Mouse (Mus musculus) G1E (cell line): ENCODE measurements around the gene B4galt7. TPM values are rescaled to one million over a fixed set of nuclear protein-coding genes. Genes with fewer than 3 reads are reported as not detected.

ENCODE experiments used
- ATAC-seq: 2 replicates; pipeline ENCODE4 v1.8.0; 2016; ENCODE audit warnings: mild to moderate bottlenecking; ENCODE audit not compliant: insufficient number of reproducible peaks, poor library complexity, low FRiP score, severe bottlenecking; ENCODE audit errors: extremely low read depth
- DNase-seq: peaks from one replicate; pipeline ENCODE4 v3.0.0; 2012; ENCODE audit warnings: low spot score
- H3K27me3 ChIP-seq: 2 replicates; pipeline ENCODE4 v1.6.1; 2012; ENCODE audit warnings: mild to moderate bottlenecking, low read length, inconsistent platforms; ENCODE audit not compliant: insufficient read depth
- H3K36me3 ChIP-seq: replicated peaks from 2 replicates; pipeline ENCODE3; 2012; ENCODE audit warnings: mild to moderate bottlenecking, inconsistent platforms
- H3K4me1 ChIP-seq: 2 replicates; pipeline ENCODE4 v1.6.1; 2012; ENCODE audit warnings: low read depth, low read length, inconsistent platforms, mixed read lengths; ENCODE audit not compliant: insufficient read depth
- H3K4me3 ChIP-seq: 2 replicates; pipeline ENCODE4 v1.5.1; 2012; ENCODE audit warnings: low read depth, mild to moderate bottlenecking, inconsistent platforms, low read length, moderate library complexity, mixed read lengths
- H3K9me3 ChIP-seq: replicated peaks from 2 replicates; pipeline ENCODE4 v1.6.1; 2012; ENCODE audit warnings: inconsistent platforms
- CTCF ChIP-seq: IDR thresholded peaks from 2 replicates; pipeline ENCODE4 v1.5.1; 2012; ENCODE audit warnings: low read depth, low read length, inconsistent platforms, mixed read lengths
- GATA2 ChIP-seq: IDR thresholded peaks from 2 replicates; pipeline ENCODE4 v1.6.1; 2012; ENCODE audit warnings: low read depth, low read length, inconsistent platforms, borderline replicate concordance
- POLR2AphosphoS5 ChIP-seq: IDR thresholded peaks from 2 replicates; pipeline ENCODE4 v1.6.1; 2012; ENCODE audit warnings: low read depth, low read length, inconsistent platforms; ENCODE audit not compliant: insufficient replicate concordance
- TAL1 ChIP-seq: conservative IDR thresholded peaks from 2 replicates; pipeline ENCODE4 v1.6.1; 2012; ENCODE audit warnings: low read depth, low read length, inconsistent platforms, mixed read lengths
- polyA plus RNA-seq: library from polyadenylated mRNA; stranded (reverse); fragments of >175 nt; gene quantifications from 2 replicates; pipeline ENCODE4 v1.2.3, GENCODE M21; 2012
- total RNA-seq, 2 experiments: library from RNA; stranded (forward) in 1 of 2; stranded (reverse) in 1 of 2; fragments of 200-1000 nt in 1 of 2; fragments of >200 nt in 1 of 2; fragmentation: Nextera tagmentation in 1 of 2; gene quantifications; 2 replicates each; pipeline ENCODE4 v1.2.3; 2014 to 2017

Gene B4galt7
- total and polyA plus RNA-seq, 3 experiments, result 7.4 to 17.6 (median 15.4) TPM

DNA sequence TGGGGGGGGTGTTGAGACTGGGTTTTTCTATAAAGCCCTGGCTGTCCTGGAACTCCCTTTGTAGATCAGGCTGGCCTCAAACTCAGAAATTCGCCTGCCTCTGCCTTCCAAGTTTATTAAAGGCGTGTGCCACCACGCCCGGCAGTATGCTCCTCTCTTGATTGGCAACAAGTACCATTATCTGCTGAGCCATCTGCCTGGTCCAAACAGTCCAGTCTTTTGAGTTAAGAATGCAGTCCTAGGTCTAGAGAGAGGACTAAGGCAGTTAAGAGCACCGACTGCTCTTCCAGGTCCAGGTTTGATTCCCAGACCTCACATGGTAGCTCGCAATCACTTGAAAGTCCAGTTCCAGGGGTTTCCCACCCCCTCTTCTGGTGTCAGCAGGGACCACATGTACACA, 51.3 kb downstream of the B4galt7 start:
- DNase-seq, result no peak
- no peak for ATAC-seq
- Histone ChIP-seq H3K4me1 (peaks cover 3% of the 10 kb centered on the region; the same call in 1 of the 2 replicates), H3K9me3 (no peaks in the 10 kb centered on the region), H3K4me3 (no peak overlapping the region), H3K36me3 (peaks cover 100% of the 10 kb centered on the region), H3K27me3 (no peaks in the 10 kb centered on the region)
- TF ChIP-seq GATA2 (no peak), CTCF (no peak), POLR2AphosphoS5 (no peak), TAL1 (no peak)

Other genes with a start within 250 kb of the B4galt7 start
- 68.4 and 77.7 TPM in 2 replicates for gene Lman2, start 237.1 kb upstream of the B4galt7 start, total RNA-seq (2014; fragmentation: Nextera tagmentation)
- 76.9 and 91.1 TPM in 2 replicates for gene Lman2, start 237.1 kb upstream of the B4galt7 start, total RNA-seq (2017)
- 41.1 and 124 TPM in 2 replicates for gene Lman2, start 237.1 kb upstream of the B4galt7 start, polyA plus RNA-seq
- gene Rgs14, start 230.2 kb upstream of the B4galt7 start, total RNA-seq (2014; fragmentation: Nextera tagmentation), result 2.2 and 6.4 TPM in 2 replicates
- gene Rgs14, start 230.2 kb upstream of the B4galt7 start, total RNA-seq (2017), result 10.0 and 10.1 TPM in 2 replicates
- gene Rgs14, start 230.2 kb upstream of the B4galt7 start, polyA plus RNA-seq, result 6.0 and 6.6 TPM in 2 replicates
- not detected in 2 replicates for gene Slc34a1, start 201.7 kb upstream of the B4galt7 start, total RNA-seq (2014; fragmentation: Nextera tagmentation)
- gene Slc34a1, start 201.7 kb upstream of the B4galt7 start, total RNA-seq (2017), result 0.06 and 0.93 TPM in 2 replicates
- not detected in 2 replicates for gene Slc34a1, start 201.7 kb upstream of the B4galt7 start, polyA plus RNA-seq
- not detected in 2 replicates for gene Pfn3, start 184.7 kb upstream of the B4galt7 start, total RNA-seq (2014; fragmentation: Nextera tagmentation)
- gene Pfn3, start 184.7 kb upstream of the B4galt7 start, total RNA-seq (2017), result not detected in 2 replicates
- not detected in 2 replicates for gene Pfn3, start 184.7 kb upstream of the B4galt7 start, polyA plus RNA-seq
- not detected in 2 replicates for gene F12, start 173.1 kb upstream of the B4galt7 start, total RNA-seq (2014; fragmentation: Nextera tagmentation)
- 0.05 TPM in 1 of 2 replicates, not detected in the other for gene F12, start 173.1 kb upstream of the B4galt7 start, total RNA-seq (2017)
- not detected in 2 replicates for gene F12, start 173.1 kb upstream of the B4galt7 start, polyA plus RNA-seq
- 23.0 and 27.5 TPM in 2 replicates for gene Grk6, start 154.8 kb upstream of the B4galt7 start, total RNA-seq (2014; fragmentation: Nextera tagmentation)
- gene Grk6, start 154.8 kb upstream of the B4galt7 start, total RNA-seq (2017), result 48.9 and 53.9 TPM in 2 replicates
- gene Grk6, start 154.8 kb upstream of the B4galt7 start, polyA plus RNA-seq, result 42.6 and 46.0 TPM in 2 replicates
- gene Prr7, start 135.6 kb upstream of the B4galt7 start, total RNA-seq (2014; fragmentation: Nextera tagmentation), result 0.53 TPM in 1 of 2 replicates, not detected in the other
- gene Prr7, start 135.6 kb upstream of the B4galt7 start, total RNA-seq (2017), result 0.44 and 1.6 TPM in 2 replicates
- gene Prr7, start 135.6 kb upstream of the B4galt7 start, polyA plus RNA-seq, result 1.6 and 2.7 TPM in 2 replicates
- not detected in 2 replicates for gene Dbn1, start 111.8 kb upstream of the B4galt7 start, total RNA-seq (2014; fragmentation: Nextera tagmentation)
- gene Dbn1, start 111.8 kb upstream of the B4galt7 start, total RNA-seq (2017), result 0.23 and 0.33 TPM in 2 replicates
- gene Dbn1, start 111.8 kb upstream of the B4galt7 start, polyA plus RNA-seq, result 0.25 and 0.30 TPM in 2 replicates
- gene Pdlim7, start 86.2 kb upstream of the B4galt7 start, total RNA-seq (2014; fragmentation: Nextera tagmentation), result 19.9 and 20.0 TPM in 2 replicates
- gene Pdlim7, start 86.2 kb upstream of the B4galt7 start, total RNA-seq (2017), result 8.5 and 13.5 TPM in 2 replicates
- gene Pdlim7, start 86.2 kb upstream of the B4galt7 start, polyA plus RNA-seq, result 52.5 and 61.7 TPM in 2 replicates
- 1.6 and 1.7 TPM in 2 replicates for gene Dok3, start 70.6 kb upstream of the B4galt7 start, total RNA-seq (2014; fragmentation: Nextera tagmentation)
- 8.4 and 8.8 TPM in 2 replicates for gene Dok3, start 70.6 kb upstream of the B4galt7 start, total RNA-seq (2017)
- gene Dok3, start 70.6 kb upstream of the B4galt7 start, polyA plus RNA-seq, result 11.6 and 14.4 TPM in 2 replicates
- gene Ddx41, start 63.2 kb upstream of the B4galt7 start, total RNA-seq (2014; fragmentation: Nextera tagmentation), result 51.5 and 60.8 TPM in 2 replicates
- gene Ddx41, start 63.2 kb upstream of the B4galt7 start, total RNA-seq (2017), result 59.1 and 67.7 TPM in 2 replicates
- 101 and 104 TPM in 2 replicates for gene Ddx41, start 63.2 kb upstream of the B4galt7 start, polyA plus RNA-seq
- gene Fam193b, start 28.8 kb upstream of the B4galt7 start, total RNA-seq (2014; fragmentation: Nextera tagmentation), result 54.4 and 65.4 TPM in 2 replicates
- gene Fam193b, start 28.8 kb upstream of the B4galt7 start, total RNA-seq (2017), result 23.3 and 25.8 TPM in 2 replicates
- 57.3 and 68.0 TPM in 2 replicates for gene Fam193b, start 28.8 kb upstream of the B4galt7 start, polyA plus RNA-seq
- 46.5 and 56.7 TPM in 2 replicates for gene Tmed9, start 26.2 kb upstream of the B4galt7 start, total RNA-seq (2014; fragmentation: Nextera tagmentation)
- gene Tmed9, start 26.2 kb upstream of the B4galt7 start, total RNA-seq (2017), result 100 and 102 TPM in 2 replicates
- gene Tmed9, start 26.2 kb upstream of the B4galt7 start, polyA plus RNA-seq, result 149 and 172 TPM in 2 replicates
- gene Caml, start 23.1 kb downstream of the B4galt7 start, total RNA-seq (2014; fragmentation: Nextera tagmentation), result 27.2 and 27.4 TPM in 2 replicates
- 33.8 and 37.2 TPM in 2 replicates for gene Caml, start 23.1 kb downstream of the B4galt7 start, total RNA-seq (2017)
- gene Caml, start 23.1 kb downstream of the B4galt7 start, polyA plus RNA-seq, result 24.5 and 25.2 TPM in 2 replicates
- 86.6 and 93.9 TPM in 2 replicates for gene Ddx46, start 35.1 kb downstream of the B4galt7 start, total RNA-seq (2014; fragmentation: Nextera tagmentation)
- gene Ddx46, start 35.1 kb downstream of the B4galt7 start, total RNA-seq (2017), result 92.4 and 129 TPM in 2 replicates
- gene Ddx46, start 35.1 kb downstream of the B4galt7 start, polyA plus RNA-seq, result 29.9 and 38.6 TPM in 2 replicates
- 84.0 and 88.9 TPM in 2 replicates for gene B230219D22Rik, start 93.2 kb downstream of the B4galt7 start, total RNA-seq (2014; fragmentation: Nextera tagmentation)
- 58.4 and 64.2 TPM in 2 replicates for gene B230219D22Rik, start 93.2 kb downstream of the B4galt7 start, total RNA-seq (2017)
- gene B230219D22Rik, start 93.2 kb downstream of the B4galt7 start, polyA plus RNA-seq, result 20.3 and 28.2 TPM in 2 replicates
- 14.0 and 15.0 TPM in 2 replicates for gene Txndc15, start 114.8 kb downstream of the B4galt7 start, total RNA-seq (2014; fragmentation: Nextera tagmentation)
- 36.8 and 43.6 TPM in 2 replicates for gene Txndc15, start 114.8 kb downstream of the B4galt7 start, total RNA-seq (2017)
- gene Txndc15, start 114.8 kb downstream of the B4galt7 start, polyA plus RNA-seq, result 11.6 and 14.0 TPM in 2 replicates
- 13.1 and 19.2 TPM in 2 replicates for gene Pcbd2, start 127.5 kb downstream of the B4galt7 start, total RNA-seq (2014; fragmentation: Nextera tagmentation)
- 30.3 and 30.9 TPM in 2 replicates for gene Pcbd2, start 127.5 kb downstream of the B4galt7 start, total RNA-seq (2017)
- gene Pcbd2, start 127.5 kb downstream of the B4galt7 start, polyA plus RNA-seq, result 43.4 and 59.1 TPM in 2 replicates
- not detected in 2 replicates for gene Catsper3, start 184.7 kb downstream of the B4galt7 start, total RNA-seq (2014; fragmentation: Nextera tagmentation)
- not detected in 2 replicates for gene Catsper3, start 184.7 kb downstream of the B4galt7 start, total RNA-seq (2017)
- not detected in 2 replicates for gene Catsper3, start 184.7 kb downstream of the B4galt7 start, polyA plus RNA-seq
- gene Pitx1, start 236.3 kb downstream of the B4galt7 start, total RNA-seq (2014; fragmentation: Nextera tagmentation), result not detected in 2 replicates
- not detected in 2 replicates for gene Pitx1, start 236.3 kb downstream of the B4galt7 start, total RNA-seq (2017)
- not detected in 2 replicates for gene Pitx1, start 236.3 kb downstream of the B4galt7 start, polyA plus RNA-seq